In the genomic region with DNA sequence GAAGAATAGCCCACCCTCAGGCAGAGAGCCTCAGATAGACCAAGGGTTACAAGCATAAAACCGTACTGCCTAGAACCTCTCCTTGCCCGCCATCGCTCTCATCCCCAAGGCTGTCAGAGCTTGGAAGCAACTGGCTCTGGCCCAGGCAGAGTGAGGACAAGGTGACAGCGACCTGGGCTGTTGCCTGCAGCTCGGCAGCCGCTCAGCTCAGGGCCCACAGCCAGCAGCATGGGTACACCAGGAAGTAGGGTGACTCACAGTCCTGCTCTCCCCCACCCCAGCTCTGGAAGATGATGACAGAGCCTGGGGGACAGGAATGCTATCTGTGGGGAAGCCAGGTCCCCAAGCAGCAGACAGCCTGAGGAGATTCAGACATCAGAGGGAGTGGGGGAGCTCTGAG, we compare ENCODE assay signal across 10 mouse cellular contexts. TPM values are rescaled to one million over a fixed set of nuclear protein-coding genes. Genes with fewer than 3 reads are reported as not detected.
A peak's percentile ranks its signal among the peaks of the same experiment; 100 is the strongest.
DNase-seq lines count a peak whose midpoint lies in the region; ATAC-seq lines count a peak whose summit lies in the region.
"Had no signal": no experiment of that assay in that cellular context is flagged by ENCODE, and none has a peak within 500 bp of the region (broad histone marks: within the 10 kb centered on the region; RNA-seq: fewer than 3 reads in every experiment).

No protein-coding gene starts in this region.

- peak; percentile 20 for DNase-seq in embryonic facial prominence, embryonic 14.5 days (ENCODE audit: low spot score)
- DNase-seq in embryonic facial prominence, embryonic 10.5 days (ENCODE audit: low spot score): no peak
- peak; percentile 57 for DNase-seq in 3T3-L1 (ENCODE audit: low read depth, low spot score)
- peak; percentile 71 to 85 for DNase-seq in cerebellum, postnatal 25 days
- DNase-seq in heart, postnatal 4 days: peak; percentile 80
- DNase-seq in ovary, postnatal 36 days (ENCODE audit: low spot score): peak; percentile 86
- no peak for DNase-seq in spleen, postnatal 4 days (ENCODE audit: low spot score in 2 of 2)

- H3K27ac ChIP-seq in embryonic facial prominence, embryonic 14.5 days (replicated peaks; ENCODE audit: low read depth, low read length): no peak overlapping the region
- H3K27ac ChIP-seq in embryonic facial prominence, embryonic 10.5 days (replicated peaks): no peak overlapping the region
- H3K27ac ChIP-seq: layer of hippocampus, adult 2 months had no signal

- H3K4me3 ChIP-seq in embryonic facial prominence, embryonic 14.5 days (ENCODE audit: low read depth, low read length): no peak overlapping the region
- no peak overlapping the region for H3K4me3 ChIP-seq in embryonic facial prominence, embryonic 10.5 days
- H3K4me3 ChIP-seq: layer of hippocampus, adult 2 months; myocyte had no signal

- 0 out of 2 replicates have a peak, but pooled peaks cover 3% of the 10 kb centered on the region for H3K4me1 ChIP-seq in embryonic facial prominence, embryonic 14.5 days (ENCODE audit: control insufficient read depth, insufficient read depth, low read length)
- peaks cover 25% of the 10 kb centered on the region for H3K4me1 ChIP-seq in embryonic facial prominence, embryonic 10.5 days

- 0 out of 2 replicates have a peak, but pooled peaks have one; percentile 28 for ATAC-seq in embryonic facial prominence, embryonic 14.5 days (ENCODE audit: low read depth)
- ATAC-seq in monocyte, adult 5-6 weeks (replicated peaks; ENCODE audit: insufficient number of reproducible peaks, low FRiP score, low TSS enrichment, poor library complexity, severe bottlenecking): no peak

- H3K4me2 ChIP-seq in embryonic facial prominence, embryonic 14.5 days (ENCODE audit: low read depth, low read length): no peak overlapping the region

- 56% methylated on average over 6 of the region's 6 CpGs for WGBS in embryonic facial prominence, embryonic 14.5 days
- WGBS in embryonic facial prominence, embryonic 10.5 days: 75% methylated on average over 6 of the region's 6 CpGs

- no peaks in the 10 kb centered on the region for H3K36me3 ChIP-seq in embryonic facial prominence, embryonic 14.5 days (ENCODE audit: control insufficient read depth, insufficient read depth, low read length)
- H3K36me3 ChIP-seq in embryonic facial prominence, embryonic 10.5 days (replicated peaks): no peaks in the 10 kb centered on the region

- no peaks in the 10 kb centered on the region for H3K9me3 ChIP-seq in embryonic facial prominence, embryonic 14.5 days (ENCODE audit: control insufficient read depth, low read length)
- no peaks in the 10 kb centered on the region for H3K9me3 ChIP-seq in embryonic facial prominence, embryonic 10.5 days

- H3K9ac ChIP-seq in embryonic facial prominence, embryonic 14.5 days (ENCODE audit: low read depth, low read length): no peak overlapping the region

- peaks cover 30% of the 10 kb centered on the region for H3K27me3 ChIP-seq in embryonic facial prominence, embryonic 14.5 days (replicated peaks; ENCODE audit: control insufficient read depth, insufficient read depth, low read length)
- peaks cover 55% of the 10 kb centered on the region for H3K27me3 ChIP-seq in embryonic facial prominence, embryonic 10.5 days (replicated peaks; ENCODE audit: low read depth, poor library complexity, severe bottlenecking)

RNA-seq across cellular contexts. Expression of a gene that starts 6.2 kb away (rescaled TPM):
- 5.3 and 6.4 TPM in 2 replicates for polyA plus RNA-seq in embryonic facial prominence, embryonic 14.5 days (2014; fragmentation: Nextera tagmentation; extraction: Ambion mirVana)
- polyA plus RNA-seq in embryonic facial prominence, embryonic 10.5 days (2016; fragmentation: Nextera tagmentation; extraction: Ambion mirVana): 5.8 and 7.6 TPM in 2 replicates
- under 1 TPM; 0.38 to 0.74 TPM for total RNA-seq in heart, postnatal 4 days (2021)
- not detected in 3 replicates for total RNA-seq in monocyte, adult 5-6 weeks (2017)
- polyA plus RNA-seq: myocyte had no signal

Comparison
In these comparisons a context has a peak if more than half of its experiments do, and no peak if none do; other contexts are left out.
1. DNase-seq: peak in embryonic facial prominence, embryonic 14.5 days (single experiment), 3T3-L1 (single experiment), cerebellum, postnatal 25 days (2 of 2), heart, postnatal 4 days (single experiment) and ovary, postnatal 36 days (single experiment); none in embryonic facial prominence, embryonic 10.5 days (single experiment) and spleen, postnatal 4 days (0 of 2).